Mouse (Mus musculus) intestine, embryonic 16.5 days (tissue): Measurements from ENCODE around the gene Ccdc136. TPM values are rescaled to one million over a fixed set of nuclear protein-coding genes. Genes with fewer than 3 reads are reported as not detected.
"Not testable (repeated sequence)": the region's sequence is repeated elsewhere in the genome, so short reads cannot be mapped to it uniquely, and the experiment has no call there.

Experiments
- ATAC-seq: fragments of 200-750 bp; cut with Nextera tagmentation; 2 replicates; pipeline ENCODE4 v1.8.0; 2017; ENCODE audit warnings: moderate TSS enrichment, moderate library complexity
- H3K27ac ChIP-seq: fragments of 300-500 bp; sonication (generic); 2 replicates; pipeline ENCODE4 v1.5.1; 2014; ENCODE audit warnings: mild to moderate bottlenecking, low read length
- H3K27me3 ChIP-seq: fragments of 300-500 bp; sonication (generic); replicated peaks from 2 replicates; pipeline ENCODE4 v1.6.1; 2014; ENCODE audit warnings: low read length, control low read depth, mixed read lengths; ENCODE audit not compliant: control insufficient read depth, insufficient read depth
- H3K36me3 ChIP-seq: fragments of 300-500 bp; sonication (generic); 2 replicates; pipeline ENCODE4 v1.6.1; 2014; ENCODE audit warnings: low read length, control low read depth; ENCODE audit not compliant: control insufficient read depth, insufficient read depth
- H3K4me1 ChIP-seq: fragments of 300-500 bp; sonication (generic); 2 replicates; pipeline ENCODE4 v1.6.1; 2014; ENCODE audit warnings: low read length, control low read depth, mixed read lengths; ENCODE audit not compliant: control insufficient read depth, insufficient read depth
- H3K4me2 ChIP-seq: fragments of 300-500 bp; sonication (generic); 2 replicates; pipeline ENCODE4 v1.6.1; 2014; ENCODE audit warnings: low read depth, low read length, control low read depth
- H3K4me3 ChIP-seq: fragments of 300-500 bp; sonication (generic); 2 replicates; pipeline ENCODE4 v1.5.1; 2014; ENCODE audit warnings: mild to moderate bottlenecking, low read length
- H3K9ac ChIP-seq: fragments of 300-500 bp; sonication (generic); 2 replicates; pipeline ENCODE4 v1.6.1; 2014; ENCODE audit warnings: low read depth, low read length
- H3K9me3 ChIP-seq: fragments of 300-500 bp; sonication (generic); 2 replicates; pipeline ENCODE4 v1.6.1; 2016; ENCODE audit warnings: low read length, control low read depth; ENCODE audit not compliant: control insufficient read depth
- WGBS: fragments of 180-500 bp; shearing (Covaris S2); extraction: QIAGEN DNeasy Blood & Tissue Kit; methylation state at CpG from one replicate; pipeline ENCODE4 v1.1.7; 2014; 5-methylcytosine and 5-hydroxymethylcytosine counted together
- polyA plus RNA-seq: library from polyadenylated mRNA; unstranded; fragments of >200 nt; fragmentation: Nextera tagmentation; extraction: Ambion mirVana; gene quantifications from 2 replicates; pipeline ENCODE4 v1.2.1, GENCODE M21; 2015

Gene Ccdc136
- polyA plus RNA-seq, 1 experiment from 2014 or later = 5.5 TPM

DNA sequence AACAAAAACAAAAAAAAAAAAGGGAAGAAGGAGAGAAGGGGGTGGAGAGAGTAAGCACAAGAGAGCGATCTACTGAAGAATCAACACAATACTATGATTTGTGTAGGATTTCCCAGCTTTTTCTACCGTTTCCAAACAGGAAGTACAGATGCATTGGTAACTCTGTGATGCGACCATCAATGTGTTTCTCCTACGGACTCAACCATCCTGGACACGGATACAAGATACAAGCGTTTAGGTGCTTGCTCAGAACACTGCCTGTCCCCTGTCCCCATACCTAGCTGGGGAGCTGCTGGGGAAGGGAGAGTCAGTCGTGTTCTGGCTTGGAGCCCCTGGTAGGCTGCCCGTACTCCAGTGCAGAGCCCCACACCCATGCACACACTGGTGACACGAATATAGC is 6.7 kb upstream of the Ccdc136 start:
- Histone ChIP-seq H3K9me3 (no peaks in the 10 kb centered on the region), H3K4me3 (no peak overlapping the region), H3K9ac (no peak overlapping the region), H3K4me2 (no peak overlapping the region), H3K36me3 (no peaks in the 10 kb centered on the region), H3K27me3 (peaks cover 2% of the 10 kb centered on the region; the same call in 1 of the 2 replicates), H3K27ac (no peak overlapping the region), H3K4me1 (peaks cover 17% of the 10 kb centered on the region)
- 50% methylated on average over 9 of the region's 9 CpGs for WGBS
- ATAC-seq = no peak

- not testable (repeated sequence) for H3K27me3 ChIP-seq, H3K27ac ChIP-seq, H3K4me3 ChIP-seq, H3K9me3 ChIP-seq, ATAC-seq, H3K9ac ChIP-seq, H3K4me2 ChIP-seq, H3K36me3 ChIP-seq
- H3K4me1 ChIP-seq = peaks cover 17% of the 10 kb centered on the region
- WGBS = 69% methylated on average over 1 of the region's 1 CpGs
Observed at GRCm38 (mm10) chr6:29390500-29390899, 5.6 kb upstream of the Ccdc136 start.

DNA sequence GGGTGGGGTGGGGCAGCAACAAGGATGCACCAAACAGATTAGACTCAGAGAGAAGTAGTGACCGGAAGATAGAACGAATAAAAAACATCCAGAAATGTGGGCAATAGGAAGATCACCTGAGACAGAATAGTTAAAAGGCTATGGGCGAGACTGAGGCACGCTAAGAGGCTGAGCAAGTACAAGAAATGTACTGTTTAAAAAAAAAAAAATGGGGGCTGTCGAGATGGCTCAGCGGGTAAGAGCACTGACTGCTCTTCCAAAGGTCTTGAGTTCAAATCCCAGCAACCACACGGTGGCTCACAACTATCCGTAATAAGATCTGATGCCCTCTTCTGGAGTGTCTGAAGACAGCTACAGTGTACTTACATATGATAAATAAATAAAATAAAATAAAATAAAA is 4.9 kb upstream of the Ccdc136 start:
- H3K9me3 ChIP-seq, ATAC-seq, H3K27ac ChIP-seq, H3K4me3 ChIP-seq, H3K4me2 ChIP-seq, H3K36me3 ChIP-seq, H3K27me3 ChIP-seq, H3K9ac ChIP-seq: not testable (repeated sequence)
- 75% methylated on average over 8 of the region's 8 CpGs for WGBS
- peaks cover 22% of the 10 kb centered on the region for H3K4me1 ChIP-seq

GRCm38 (mm10) chr6:29391802-29392201 is 4.3 kb upstream of the Ccdc136 start:
- H3K9me3 ChIP-seq = no peaks in the 10 kb centered on the region
- peaks cover 23% of the 10 kb centered on the region for H3K4me1 ChIP-seq
- 67% methylated on average over 4 of the region's 4 CpGs for whole genome bisulfite sequencing
- no peak overlapping the region for H3K4me3 ChIP-seq
- no peaks in the 10 kb centered on the region for H3K36me3 ChIP-seq
- H3K4me2 ChIP-seq = no peak overlapping the region
- no peak overlapping the region for H3K9ac ChIP-seq
- H3K27me3 ChIP-seq = peaks cover 4% of the 10 kb centered on the region; the same call in 1 of the 2 replicates
- ATAC-seq = no peak
- no peak overlapping the region for H3K27ac ChIP-seq

DNA sequence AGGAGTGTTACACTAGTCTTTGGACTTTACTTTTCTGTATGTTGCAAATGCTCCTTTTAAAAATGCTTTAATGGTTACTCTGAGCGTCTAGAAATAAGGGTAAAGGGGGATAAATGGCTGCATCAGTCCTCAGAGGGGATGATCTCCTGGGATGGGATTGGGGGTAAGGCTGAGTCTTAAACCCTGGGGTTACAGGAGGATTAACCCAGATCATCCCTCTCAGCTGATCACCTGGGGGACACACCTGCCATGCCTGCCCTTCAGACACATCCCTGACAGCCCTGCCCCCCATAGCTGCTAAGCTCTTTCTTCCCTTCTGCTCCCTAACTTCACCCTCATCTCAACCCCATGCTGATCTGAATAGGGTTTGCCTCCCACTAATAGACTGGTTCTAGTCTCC is 1.8 kb upstream of the Ccdc136 start:
- peaks cover 9% of the 10 kb centered on the region; the same call in 1 of the 2 replicates for H3K27me3 ChIP-seq
- peaks cover 10% of the 10 kb centered on the region; the same call in 1 of the 2 replicates for H3K4me1 ChIP-seq
- H3K4me2 ChIP-seq = no peak overlapping the region
- WGBS = 56% methylated on average over 1 of the region's 1 CpGs
- no peaks in the 10 kb centered on the region for H3K36me3 ChIP-seq
- no peak for ATAC-seq
- H3K9me3 ChIP-seq = no peaks in the 10 kb centered on the region
- H3K4me3 ChIP-seq = no peak overlapping the region
- no peak overlapping the region for H3K9ac ChIP-seq
- no peak overlapping the region for H3K27ac ChIP-seq

- Histone ChIP-seq H3K27me3 (peaks cover 9% of the 10 kb centered on the region; the same call in 1 of the 2 replicates), H3K27ac (peak overlapping the region; percentile 53; the same call in 1 of the 2 replicates), H3K4me1 (peaks cover 10% of the 10 kb centered on the region; the same call in 1 of the 2 replicates), H3K9me3 (no peaks in the 10 kb centered on the region), H3K36me3 (no peaks in the 10 kb centered on the region), H3K4me3 (peak overlapping the region; percentile 74), H3K9ac (peak overlapping the region; percentile 69), H3K4me2 (peak overlapping the region; percentile 91)
- 7% methylated on average over 24 of the region's 24 CpGs for WGBS
- ATAC-seq = peak; percentile 70
Observed at GRCm38 (mm10) chr6:29396714-29397540, 818 bp downstream of the Ccdc136 start.

DNA sequence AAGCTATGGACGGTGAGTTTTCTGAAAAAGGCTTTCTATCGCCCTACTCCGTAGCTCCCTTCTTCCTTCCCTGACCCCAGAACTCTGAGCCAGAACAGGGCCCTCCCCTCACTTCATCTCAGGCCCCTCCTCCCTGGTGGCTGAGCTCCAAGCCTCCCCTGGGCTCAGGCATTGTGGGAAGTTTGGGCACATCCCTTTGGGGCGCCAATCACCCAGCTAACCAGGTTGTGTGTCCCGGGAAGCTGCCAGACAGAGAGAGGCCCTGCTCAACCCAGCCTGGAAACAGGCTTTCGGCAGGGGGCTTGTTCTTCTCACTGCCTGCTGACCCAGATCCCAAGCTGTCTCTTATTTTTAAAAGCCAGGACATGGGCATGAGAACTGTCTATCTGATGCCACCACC is 1.5 kb downstream of the Ccdc136 start:
- ATAC-seq = no peak
- Histone ChIP-seq H3K4me3 (peak overlapping the region; percentile 74), H3K9me3 (no peaks in the 10 kb centered on the region), H3K27me3 (peaks cover 12% of the 10 kb centered on the region; the same call in 1 of the 2 replicates), H3K9ac (peak overlapping the region; percentile 29; the same call in 1 of the 2 replicates), H3K4me2 (peak overlapping the region; percentile 91), H3K4me1 (peaks cover 10% of the 10 kb centered on the region; the same call in 1 of the 2 replicates), H3K36me3 (no peaks in the 10 kb centered on the region), H3K27ac (no peak overlapping the region)
- WGBS = 22% methylated on average over 6 of the region's 6 CpGs

GRCm38 (mm10) chr6:29399851-29400250 is 3.7 kb downstream of the Ccdc136 start:
- 80% methylated on average over 4 of the region's 4 CpGs for WGBS
- no peak for ATAC-seq
- Histone ChIP-seq H3K9ac (no peak overlapping the region), H3K27ac (no peak overlapping the region), H3K9me3 (no peaks in the 10 kb centered on the region), H3K4me1 (peaks cover 10% of the 10 kb centered on the region; the same call in 1 of the 2 replicates), H3K36me3 (no peaks in the 10 kb centered on the region), H3K4me3 (no peak overlapping the region), H3K4me2 (no peak overlapping the region), H3K27me3 (peaks cover 7% of the 10 kb centered on the region; the same call in 1 of the 2 replicates)

- H3K9ac ChIP-seq = no peak overlapping the region
- no peaks in the 10 kb centered on the region for H3K4me1 ChIP-seq
Observed at GRCm38 (mm10) chr6:29402693-29403342, 6.7 kb downstream of the Ccdc136 start.

More at GRCm38 (mm10) chr6:29402693-29403342, 6.7 kb downstream of the Ccdc136 start:
- H3K4me3 ChIP-seq = no peak overlapping the region
- H3K36me3 ChIP-seq = no peaks in the 10 kb centered on the region
- peak overlapping the region; percentile 32; the same call in 1 of the 2 replicates for H3K4me2 ChIP-seq
- ATAC-seq = no peak
- peaks cover 3% of the 10 kb centered on the region; the same call in 1 of the 2 replicates for H3K27me3 ChIP-seq
- 7% methylated on average over 34 of the region's 34 CpGs for WGBS
- H3K9me3 ChIP-seq = no peaks in the 10 kb centered on the region
- no peak overlapping the region for H3K27ac ChIP-seq
